Mouse (Mus musculus): ENCODE results near the gene Usp22. TPM values are rescaled to one million over a fixed set of nuclear protein-coding genes. Genes with fewer than 3 reads are reported as not detected.

Gene Usp22
- polyA plus RNA-seq (2012; rRNA removed) = 152 and 176 TPM in 2 replicates

GRCm38 (mm10) chr11:61174821-61175658 lies at the start of gene Usp22:
Gene Usp22 (minus strand): TSS chr11:61175055.
- DNase-seq (ENCODE audit: extremely low spot score in 1 of 2, low spot score in 1 of 2) = peak; percentile 100

GRCm38 (mm10) chr11:61224234-61224744 lies 49.4 kb upstream of the Usp22 start:
- DNase-seq (ENCODE audit: extremely low spot score in 1 of 2, low spot score in 1 of 2) = no peak

GRCm38 (mm10) chr11:61222971-61223745 lies 48.3 kb upstream of the Usp22 start:
- no peak for DNase-seq (ENCODE audit: extremely low spot score in 1 of 2, low spot score in 1 of 2)

GRCm38 (mm10) chr11:61222007-61222406 lies 47.2 kb upstream of the Usp22 start:
- DNase-seq (ENCODE audit: extremely low spot score in 1 of 2, low spot score in 1 of 2) = peak in 1 of 2 experiments; percentile 40

GRCm38 (mm10) chr11:61220156-61220881 lies 45.5 kb upstream of the Usp22 start:
- DNase-seq (ENCODE audit: extremely low spot score in 1 of 2, low spot score in 1 of 2) = peak in 1 of 2 experiments; percentile 49

GRCm38 (mm10) chr11:61215936-61216335 lies 41.1 kb upstream of the Usp22 start:
- DNase-seq (ENCODE audit: extremely low spot score in 1 of 2, low spot score in 1 of 2) = no peak

- DNase-seq (ENCODE audit: extremely low spot score in 1 of 2, low spot score in 1 of 2) = no peak
Observed at GRCm38 (mm10) chr11:61212102-61212501, 37.2 kb upstream of the Usp22 start.

GRCm38 (mm10) chr11:61208316-61208715 lies 33.5 kb upstream of the Usp22 start:
- no peak for DNase-seq (ENCODE audit: extremely low spot score in 1 of 2, low spot score in 1 of 2)

- no peak for DNase-seq (ENCODE audit: extremely low spot score in 1 of 2, low spot score in 1 of 2)
Observed at GRCm38 (mm10) chr11:61207487-61208246, 32.8 kb upstream of the Usp22 start, which contains the start of gene Aldh3a1. Gene Aldh3a1 (plus strand): TSS chr11:61207537.

GRCm38 (mm10) chr11:61206136-61206535 lies 31.3 kb upstream of the Usp22 start:
- DNase-seq (ENCODE audit: extremely low spot score in 1 of 2, low spot score in 1 of 2) = no peak

- DNase-seq (ENCODE audit: extremely low spot score in 1 of 2, low spot score in 1 of 2) = peak in 1 of 2 experiments; percentile 59
Observed at GRCm38 (mm10) chr11:61205167-61205950, 30.5 kb upstream of the Usp22 start.

GRCm38 (mm10) chr11:61202810-61203209 lies 28.0 kb upstream of the Usp22 start:
- no peak for DNase-seq (ENCODE audit: extremely low spot score in 1 of 2, low spot score in 1 of 2)

- DNase-seq (ENCODE audit: extremely low spot score in 1 of 2, low spot score in 1 of 2) = no peak
Observed at GRCm38 (mm10) chr11:61202186-61202585, 27.3 kb upstream of the Usp22 start.

GRCm38 (mm10) chr11:61199620-61200362 lies 24.9 kb upstream of the Usp22 start:
- DNase-seq (ENCODE audit: extremely low spot score in 1 of 2, low spot score in 1 of 2) = no peak

GRCm38 (mm10) chr11:61197935-61198334 lies 23.1 kb upstream of the Usp22 start:
- DNase-seq (ENCODE audit: extremely low spot score in 1 of 2, low spot score in 1 of 2) = no peak

GRCm38 (mm10) chr11:61196616-61197353 lies 21.9 kb upstream of the Usp22 start:
- DNase-seq (ENCODE audit: extremely low spot score in 1 of 2, low spot score in 1 of 2) = no peak

- DNase-seq (ENCODE audit: extremely low spot score in 1 of 2, low spot score in 1 of 2) = peak; percentile 34 to 90
Observed at GRCm38 (mm10) chr11:61193392-61193791, 18.5 kb upstream of the Usp22 start.

- no peak for DNase-seq (ENCODE audit: extremely low spot score in 1 of 2, low spot score in 1 of 2)
Observed at GRCm38 (mm10) chr11:61192779-61193178, 17.9 kb upstream of the Usp22 start.
